Mouse (Mus musculus) heart, adult 2 months (tissue): ENCODE data around the gene Srebf1. TPM values are rescaled to one million over a fixed set of nuclear protein-coding genes. Genes with fewer than 3 reads are reported as not detected.

Experiments
- DNase-seq, 2 experiments: peaks; one replicate each; pipeline ENCODE4 v3.0.0; 2021
- H3K27ac ChIP-seq: fragments of 200-600 bp; 2 replicates; pipeline ENCODE4 v1.8.1; 2022
- H3K27me3 ChIP-seq: fragments of 200-500 bp; 2 replicates; pipeline ENCODE4 v1.6.1; 2012; ENCODE audit warnings: mild to moderate bottlenecking, low read length, inconsistent platforms, mixed read lengths; ENCODE audit not compliant: control insufficient read depth, insufficient read depth
- H3K36me3 ChIP-seq: fragments of 200-500 bp; 2 replicates; pipeline ENCODE4 v1.6.1; 2012; ENCODE audit warnings: low read length, inconsistent platforms; ENCODE audit not compliant: control insufficient read depth, insufficient read depth
- H3K4me1 ChIP-seq: fragments of 200-500 bp; 2 replicates; pipeline ENCODE4 v1.6.1; 2011; ENCODE audit warnings: low read length; ENCODE audit not compliant: control insufficient read depth, insufficient read depth
- H3K4me3 ChIP-seq: fragments of 200-600 bp; 2 replicates; pipeline ENCODE4 v1.8.1; 2022
- H3K79me2 ChIP-seq: fragments of 200-500 bp; replicated peaks from 2 replicates; pipeline ENCODE4 v1.6.1; 2012; ENCODE audit warnings: mild to moderate bottlenecking, inconsistent platforms, low read length, moderate library complexity, mixed read lengths; ENCODE audit not compliant: control insufficient read depth, insufficient read depth
- H3K9ac ChIP-seq: fragments of 200-500 bp; 2 replicates; pipeline ENCODE4 v1.6.1; 2012; ENCODE audit warnings: low read depth, mild to moderate bottlenecking, control low read depth, inconsistent platforms, low read length, mixed read lengths
- CTCF ChIP-seq: fragments of 200-600 bp; IDR thresholded peaks from 2 replicates; pipeline ENCODE4 v1.8.1; 2022; ENCODE audit warnings: antibody characterized with exemption, mild to moderate bottlenecking, moderate library complexity
- EP300 ChIP-seq: fragments of 200-500 bp; IDR thresholded peaks from 2 replicates; pipeline ENCODE4 v1.6.1; 2011; ENCODE audit warnings: low read depth, low read length, control low read depth; ENCODE audit not compliant: insufficient read depth
- POLR2A ChIP-seq: fragments of 200-500 bp; IDR thresholded peaks from 2 replicates; pipeline ENCODE4 v1.6.1; 2011; ENCODE audit warnings: mild to moderate bottlenecking, low read depth, low read length, control low read depth; ENCODE audit not compliant: insufficient read depth
- WGBS: fragments of 180-500 bp; shearing (Covaris S2); methylation state at CpG from one replicate; pipeline ENCODE4 v1.1.7; 2018; 5-methylcytosine and 5-hydroxymethylcytosine counted together
- intact Hi-C: fragments of 180-260 bp; cut with DNase I; formaldehyde crosslinking; loops from one replicate; pipeline ENCODE4 v1.15.1; 2025
- polyA plus RNA-seq: library from polyadenylated mRNA; depleted of rRNA; stranded (reverse); fragments of >200 nt; gene quantifications from 2 replicates; pipeline ENCODE4 v1.2.3, GENCODE M21; 2012
- total RNA-seq, 2 experiments: library from RNA; stranded (reverse); gene quantifications; 2 replicates each; pipeline ENCODE4 v1.2.3; 2021

The Srebf1 gene
- total and polyA plus RNA-seq, 3 experiments: 25.3 to 54.0 (median 35.4) TPM

GRCm38 (mm10) chr11:60173606-60174184 is 48.7 kb downstream of the Srebf1 start:
- Histone ChIP-seq H3K36me3 (no peaks in the 10 kb centered on the region; the same call in 1 of the 2 replicates), H3K27me3 (no peaks in the 10 kb centered on the region), H3K27ac (peak overlapping the region; percentile 23; the same call in 1 of the 2 replicates), H3K4me3 (no peak overlapping the region), H3K9ac (no peak overlapping the region), H3K4me1 (peaks cover 22% of the 10 kb centered on the region), H3K79me2 (0 out of 2 replicates have a peak, but pooled peaks cover 1% of the 10 kb centered on the region)
- intact Hi-C loops: loop anchor here (2.0 to 5.0 kb wide), 2 partner anchors 36 to 57 kb away; no protein-coding TSS in a partner anchor
- WGBS: 46% methylated on average over 10 of the region's 10 CpGs
- DNase-seq: no peak
- TF ChIP-seq EP300 (no peak), CTCF (no peak), POLR2A (no peak)

GRCm38 (mm10) chr11:60172074-60172473 is 50.3 kb downstream of the Srebf1 start:
- peak overlapping the region; percentile 51 for H3K27ac ChIP-seq
- H3K4me3 ChIP-seq: no peak overlapping the region
- intact Hi-C loops: loop anchor here (5.0 kb wide), 1 partner anchor 35 kb away; no protein-coding TSS in a partner anchor
- no peaks in the 10 kb centered on the region; the same call in 1 of the 2 replicates for H3K36me3 ChIP-seq
- H3K4me1 ChIP-seq: peaks cover 14% of the 10 kb centered on the region; the same call in 1 of the 2 replicates
- no peak overlapping the region for H3K9ac ChIP-seq
- no peaks in the 10 kb centered on the region for H3K27me3 ChIP-seq
- DNase-seq: peak in 1 of 2 experiments; percentile 60
- H3K79me2 ChIP-seq: peaks cover 5% of the 10 kb centered on the region; the same call in 1 of the 2 replicates
- WGBS: 69% methylated on average over 3 of the region's 3 CpGs
- TF ChIP-seq POLR2A: no peak
- TF ChIP-seq EP300: 0 out of 2 replicates have a peak, but pooled peaks have one; percentile 64

GRCm38 (mm10) chr11:60168780-60169179 is 53.6 kb downstream of the Srebf1 start:
- Histone ChIP-seq H3K27ac (peak overlapping the region; percentile 26; the same call in 1 of the 2 replicates), H3K79me2 (peaks cover 5% of the 10 kb centered on the region; the same call in 1 of the 2 replicates), H3K4me1 (peaks cover 18% of the 10 kb centered on the region), H3K4me3 (no peak overlapping the region), H3K27me3 (no peaks in the 10 kb centered on the region), H3K9ac (no peak overlapping the region), H3K36me3 (no peaks in the 10 kb centered on the region; the same call in none of the 2 replicates)
- WGBS: 44% methylated on average over 9 of the region's 9 CpGs
- DNase-seq: no peak
- TF ChIP-seq CTCF (no peak), POLR2A (no peak), EP300 (no peak)
- intact Hi-C loops: no loop called here

GRCm38 (mm10) chr11:60165076-60165475 is 57.3 kb downstream of the Srebf1 start:
- H3K36me3 ChIP-seq: no peaks in the 10 kb centered on the region; the same call in 1 of the 2 replicates
- H3K4me1 ChIP-seq: peaks cover 14% of the 10 kb centered on the region
- 50% methylated on average over 5 of the region's 5 CpGs for WGBS
- no peak overlapping the region for H3K4me3 ChIP-seq
- TF ChIP-seq POLR2A (no peak), EP300 (no peak), CTCF (no peak)
- intact Hi-C loops: no loop called here
- peak in 1 of 2 experiments; percentile 50 for DNase-seq
- H3K27ac ChIP-seq: no peak overlapping the region
- H3K79me2 ChIP-seq: peaks cover 3% of the 10 kb centered on the region; the same call in 1 of the 2 replicates
- H3K9ac ChIP-seq: no peak overlapping the region
- H3K27me3 ChIP-seq: no peaks in the 10 kb centered on the region

GRCm38 (mm10) chr11:60164450-60164849 is 57.9 kb downstream of the Srebf1 start:
- intact Hi-C loops: no loop called here
- no peak overlapping the region for H3K4me3 ChIP-seq
- TF ChIP-seq EP300 (0 out of 2 replicates have a peak, but pooled peaks have one; percentile 26), POLR2A (no peak)
- H3K27ac ChIP-seq: no peak overlapping the region
- no peaks in the 10 kb centered on the region; the same call in 1 of the 2 replicates for H3K36me3 ChIP-seq
- peaks cover 14% of the 10 kb centered on the region for H3K4me1 ChIP-seq
- DNase-seq: no peak
- H3K27me3 ChIP-seq: no peaks in the 10 kb centered on the region
- WGBS: 34% methylated on average over 6 of the region's 6 CpGs
- H3K79me2 ChIP-seq: peaks cover 3% of the 10 kb centered on the region; the same call in 1 of the 2 replicates
- no peak overlapping the region for H3K9ac ChIP-seq

- Histone ChIP-seq H3K27me3 (no peaks in the 10 kb centered on the region), H3K27ac (no peak overlapping the region), H3K4me3 (no peak overlapping the region), H3K4me1 (peaks cover 14% of the 10 kb centered on the region), H3K36me3 (no peaks in the 10 kb centered on the region; the same call in 1 of the 2 replicates), H3K9ac (no peak overlapping the region), H3K79me2 (peaks cover 3% of the 10 kb centered on the region; the same call in 1 of the 2 replicates)
- TF ChIP-seq CTCF: no peak
- TF ChIP-seq EP300: no peak
- no peak for TF ChIP-seq POLR2A
- intact Hi-C loops: no loop called here
- DNase-seq: no peak
- WGBS: 94% methylated on average over 4 of the region's 4 CpGs
Observed at GRCm38 (mm10) chr11:60163362-60163761, 59.0 kb downstream of the Srebf1 start.
